Mouse (Mus musculus) MEL (cell line): ENCODE measurements at regions not wholly inside any gene's neighbourhood (a gene's known extent, or its start where the extent isn't known, plus 50 kb on each side); places are given as distances from the start of the nearest gene placed in this dataset.

Experiments
- DNase-seq: peaks from one replicate; pipeline ENCODE4 v3.0.0; 2011; ENCODE audit warnings: low read depth, low spot score
- H3K27ac ChIP-seq: 2 replicates; pipeline ENCODE4 v1.5.1; 2012; ENCODE audit warnings: low read depth, mild to moderate bottlenecking, control low read depth, low read length, moderate library complexity; ENCODE audit not compliant: control insufficient read depth
- H3K27me3 ChIP-seq, 2 experiments: fragments of 150-350 bp in 1 of 2; sonication (generic) in 1 of 2; 2 replicates each; pipeline ENCODE4 v1.6.1; 2012; ENCODE audit warnings: low read length in 2 of 2, mild to moderate bottlenecking in 2 of 2, improper control_type of control experiment in 1 of 2, moderate library complexity in 1 of 2; ENCODE audit not compliant: insufficient read depth in 2 of 2, control insufficient read depth in 1 of 2
- H3K36me3 ChIP-seq, 2 experiments: 2 replicates each; pipeline ENCODE4 v1.6.1; 2012 to 2014; ENCODE audit warnings: low read length in 2 of 2, improper control_type of control experiment in 1 of 2, inconsistent platforms in 1 of 2, mild to moderate bottlenecking in 1 of 2; ENCODE audit not compliant: insufficient read depth in 2 of 2, control insufficient read depth in 1 of 2
- H3K4me1 ChIP-seq, 2 experiments: fragments of 150-350 bp in 1 of 2; sonication (generic) in 1 of 2; 2 replicates each; pipeline ENCODE4 v1.6.1; 2012; ENCODE audit warnings: low read length in 2 of 2, improper control_type of control experiment in 1 of 2, mild to moderate bottlenecking in 1 of 2; ENCODE audit not compliant: insufficient read depth in 2 of 2, control insufficient read depth in 1 of 2
- H3K4me3 ChIP-seq, 2 experiments: fragments of 150-350 bp in 1 of 2; sonication (generic) in 1 of 2; 2 replicates each; pipeline ENCODE4 v1.5.1; 2012; ENCODE audit warnings: low read depth in 2 of 2, low read length in 2 of 2, mild to moderate bottlenecking in 2 of 2, moderate library complexity in 2 of 2, control low read depth in 1 of 2, improper control_type of control experiment in 1 of 2; ENCODE audit not compliant: control insufficient read depth in 1 of 2, insufficient read depth in 1 of 2
- H3K79me2 ChIP-seq: 2 replicates; pipeline ENCODE4 v1.6.1; 2012; ENCODE audit warnings: mild to moderate bottlenecking, low read length, moderate library complexity; ENCODE audit not compliant: control insufficient read depth, poor library complexity, insufficient read depth
- H3K9ac ChIP-seq: 2 replicates; pipeline ENCODE4 v1.6.1; 2012; ENCODE audit warnings: low read depth, mild to moderate bottlenecking, control low read depth, low read length, moderate library complexity; ENCODE audit not compliant: control insufficient read depth, poor library complexity, severe bottlenecking
- H3K9me3 ChIP-seq: fragments of 150-350 bp; sonication (generic); replicated peaks from 2 replicates; pipeline ENCODE4 v1.6.1; 2012; ENCODE audit warnings: mild to moderate bottlenecking, low read length, improper control_type of control experiment, moderate library complexity; ENCODE audit not compliant: insufficient read depth
- HCFC1 ChIP-seq: IDR thresholded peaks from 2 replicates; pipeline ENCODE4 v1.6.1; 2012; ENCODE audit warnings: low read depth, mild to moderate bottlenecking, inconsistent platforms, low read length, improper control_type of control experiment, moderate library complexity
- MAZ ChIP-seq: IDR thresholded peaks from 2 replicates; pipeline ENCODE4 v1.6.1; 2012; ENCODE audit warnings: low read depth, mild to moderate bottlenecking, inconsistent platforms, low read length, improper control_type of control experiment
- MXI1 ChIP-seq: IDR thresholded peaks from 2 replicates; pipeline ENCODE4 v1.6.1; 2011; ENCODE audit warnings: mild to moderate bottlenecking, low read depth, low read length, improper control_type of control experiment
- MYC ChIP-seq: IDR thresholded peaks from 2 replicates; pipeline ENCODE4 v1.6.1; 2011; ENCODE audit warnings: low read depth, mild to moderate bottlenecking, low read length, improper control_type of control experiment, moderate library complexity
- NRF1 ChIP-seq: IDR thresholded peaks from 2 replicates; pipeline ENCODE4 v1.6.1; 2014; ENCODE audit warnings: low read depth, mild to moderate bottlenecking, inconsistent platforms, low read length, improper control_type of control experiment, moderate library complexity; ENCODE audit not compliant: poor library complexity, insufficient read depth, severe bottlenecking
- POLR2A ChIP-seq, 2 experiments: IDR thresholded peaks; 2 replicates each; pipeline ENCODE4 v1.6.1; 2011 to 2012; ENCODE audit warnings: low read length in 2 of 2, mild to moderate bottlenecking in 2 of 2, control low read depth in 1 of 2, improper control_type of control experiment in 1 of 2, low read depth in 1 of 2, moderate library complexity in 1 of 2; ENCODE audit not compliant: control insufficient read depth in 1 of 2, insufficient read depth in 1 of 2, poor library complexity in 1 of 2
- RCOR1 ChIP-seq: IDR thresholded peaks from 2 replicates; pipeline ENCODE4 v1.6.1; 2012; ENCODE audit warnings: low read depth, mild to moderate bottlenecking, inconsistent platforms, low read length, improper control_type of control experiment
- TAL1 ChIP-seq: IDR thresholded peaks from 2 replicates; pipeline ENCODE4 v1.6.1; 2012; ENCODE audit warnings: mild to moderate bottlenecking, inconsistent platforms, low read length, moderate library complexity, mixed read lengths
- UBTF ChIP-seq: IDR thresholded peaks from 2 replicates; pipeline ENCODE4 v1.6.1; 2012; ENCODE audit warnings: low read depth, mild to moderate bottlenecking, inconsistent platforms, low read length, improper control_type of control experiment, moderate library complexity, borderline replicate concordance; ENCODE audit not compliant: insufficient read depth
- ZC3H11A ChIP-seq: IDR thresholded peaks from 2 replicates; pipeline ENCODE4 v1.6.1; 2012; ENCODE audit warnings: low read depth, mild to moderate bottlenecking, inconsistent platforms, low read length, improper control_type of control experiment
- ZMIZ1 ChIP-seq: IDR thresholded peaks from 2 replicates; pipeline ENCODE4 v1.6.1; 2012; ENCODE audit warnings: low read depth, mild to moderate bottlenecking, inconsistent platforms, low read length, improper control_type of control experiment, moderate library complexity
- ZNF384 ChIP-seq: IDR thresholded peaks from 2 replicates; pipeline ENCODE4 v1.6.1; 2012; ENCODE audit warnings: low read depth, mild to moderate bottlenecking, inconsistent platforms, low read length, improper control_type of control experiment

GRCm38 (mm10) chr19:15465063-15465760 lies 481.9 kb downstream of the Psat1 start:
- Histone ChIP-seq H3K9ac (no peak overlapping the region), H3K79me2 (no peaks in the 10 kb centered on the region), H3K27me3 (no peaks in the 10 kb centered on the region), H3K36me3 (no peaks in the 10 kb centered on the region), H3K9me3 (no peaks in the 10 kb centered on the region), H3K4me3 (no peak overlapping the region), H3K27ac (no peak overlapping the region), H3K4me1 (no peaks in the 10 kb centered on the region)
- DNase-seq = no peak
- TF ChIP-seq NRF1 (no peak), RCOR1 (no peak)

GRCm38 (mm10) chr19:15457793-15458192 lies 489.3 kb downstream of the Psat1 start:
- Histone ChIP-seq H3K27ac (no peak overlapping the region), H3K4me3 (no peak overlapping the region), H3K4me1 (no peaks in the 10 kb centered on the region), H3K36me3 (no peaks in the 10 kb centered on the region), H3K9me3 (no peaks in the 10 kb centered on the region), H3K27me3 (no peaks in the 10 kb centered on the region), H3K79me2 (no peaks in the 10 kb centered on the region), H3K9ac (no peak overlapping the region)
- TF ChIP-seq MAZ = no peak
- TF ChIP-seq HCFC1 = no peak
- TF ChIP-seq MXI1 = no peak
- DNase-seq = no peak

DNA sequence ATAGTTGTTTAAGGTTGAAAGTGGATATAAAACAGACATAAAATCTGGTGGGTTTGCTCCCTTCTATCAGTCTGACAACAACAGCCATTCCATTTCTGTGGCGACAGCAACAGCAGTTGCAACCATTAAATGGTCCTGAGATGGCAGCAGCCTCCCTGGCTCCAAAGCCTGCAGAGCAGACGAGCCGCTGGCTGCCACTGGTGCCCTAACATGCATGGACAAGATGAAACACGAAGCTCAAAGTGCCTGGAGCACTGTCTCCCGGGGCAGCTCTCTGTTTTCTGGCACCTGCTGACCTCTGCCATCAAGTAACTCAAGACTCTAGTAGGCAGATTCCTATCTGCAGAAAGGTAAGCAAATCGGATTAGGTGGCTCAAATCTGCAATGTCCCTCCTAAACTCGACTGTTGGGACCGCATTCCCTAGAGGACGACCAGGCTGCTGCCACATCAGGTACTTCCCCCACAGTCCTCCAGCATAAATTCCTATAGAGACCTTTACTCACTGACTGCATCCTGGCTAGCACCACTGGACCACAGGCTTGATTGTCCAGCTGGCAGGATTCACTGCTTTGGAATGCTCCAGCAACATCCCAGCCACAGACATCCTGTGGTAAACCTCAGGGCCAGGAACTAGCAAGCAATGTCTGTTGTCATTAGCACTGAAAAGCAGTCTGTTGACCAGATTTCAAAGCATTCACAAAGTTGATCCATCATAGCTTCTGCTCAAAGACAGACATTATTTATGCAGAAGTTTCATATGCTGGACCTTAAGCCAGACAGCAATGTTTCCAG lies 490.0 kb downstream of the Psat1 start:
- Histone ChIP-seq H3K27me3 (no peaks in the 10 kb centered on the region), H3K4me1 (no peaks in the 10 kb centered on the region), H3K9me3 (no peaks in the 10 kb centered on the region), H3K79me2 (no peaks in the 10 kb centered on the region), H3K9ac (no peak overlapping the region), H3K36me3 (no peaks in the 10 kb centered on the region), H3K4me3 (no peak overlapping the region), H3K27ac (no peak overlapping the region)
- DNase-seq = no peak
- TF ChIP-seq TAL1 (no peak), ZNF384 (no peak), MYC (no peak), ZC3H11A (no peak), UBTF (no peak), POLR2A (IDR thresholded peaks at IDR 0.05; ENCODE audit: control insufficient read depth in 1 of 2, insufficient read depth in 1 of 2, low read depth in 1 of 2, low read length in 2 of 2, poor library complexity in 1 of 2) (no peak), HCFC1 (no peak), ZMIZ1 (no peak), NRF1 (no peak)
